Mouse (Mus musculus) ES-E14 (cell line): Measurements from ENCODE around the gene Egfl8. TPM values are rescaled to one million over a fixed set of nuclear protein-coding genes. Genes with fewer than 3 reads are reported as not detected.

Experiments
- DNase-seq: peaks from one replicate; pipeline ENCODE4 v3.0.0-alpha.2; 2013; ENCODE audit warnings: low read depth, low spot score
- H3K27ac ChIP-seq: 2 replicates; pipeline ENCODE4 v1.5.1; 2012; ENCODE audit warnings: low read depth, mild to moderate bottlenecking, low read length, moderate library complexity, mixed read lengths; ENCODE audit not compliant: poor library complexity, insufficient read depth, severe bottlenecking
- H3K36me3 ChIP-seq: 2 replicates; pipeline ENCODE4 v1.6.1; 2012; ENCODE audit warnings: mild to moderate bottlenecking, low read length, moderate library complexity, mixed read lengths; ENCODE audit not compliant: control insufficient read depth, poor library complexity, insufficient read depth, severe bottlenecking
- H3K4me1 ChIP-seq, 2 experiments: fragments of 150-350 bp in 1 of 2; sonication (generic) in 1 of 2; 2 replicates each; pipeline ENCODE4 v1.6.1; 2012; ENCODE audit warnings: low read length in 2 of 2, mild to moderate bottlenecking in 1 of 2, mixed read lengths in 1 of 2; ENCODE audit not compliant: control insufficient read depth in 2 of 2, insufficient read depth in 2 of 2, poor library complexity in 1 of 2
- H3K4me3 ChIP-seq, 2 experiments: fragments of 150-350 bp in 1 of 2; sonication (generic) in 1 of 2; 2 replicates each; pipeline ENCODE4 v1.5.1; 2012; ENCODE audit warnings: low read length in 2 of 2, low read depth in 1 of 2, mild to moderate bottlenecking in 1 of 2, mixed read lengths in 1 of 2; ENCODE audit not compliant: insufficient read depth in 1 of 2, poor library complexity in 1 of 2, severe bottlenecking in 1 of 2
- H3K9ac ChIP-seq: 2 replicates; pipeline ENCODE4 v1.6.1; 2012; ENCODE audit warnings: low read depth, mild to moderate bottlenecking, low read length, mixed read lengths; ENCODE audit not compliant: poor library complexity, insufficient read depth, severe bottlenecking
- H3K9me3 ChIP-seq: fragments of 150-350 bp; sonication (generic); 2 replicates; pipeline ENCODE4 v1.6.1; 2012; ENCODE audit warnings: low read depth, mild to moderate bottlenecking, low read length; ENCODE audit not compliant: control insufficient read depth, insufficient read depth
- CHD2 ChIP-seq: IDR thresholded peaks from 2 replicates; pipeline ENCODE4 v1.6.1; 2014; ENCODE audit warnings: mild to moderate bottlenecking, low read depth, low read length, inconsistent platforms
- HCFC1 ChIP-seq: IDR thresholded peaks from 2 replicates; pipeline ENCODE4 v1.6.1; 2012; ENCODE audit warnings: low read length, inconsistent platforms, borderline replicate concordance; ENCODE audit not compliant: insufficient read depth
- MAFK ChIP-seq: IDR thresholded peaks from 2 replicates; pipeline ENCODE4 v1.6.1; 2014; ENCODE audit warnings: mild to moderate bottlenecking, low read depth, low read length, inconsistent platforms; ENCODE audit not compliant: insufficient read depth
- ZC3H11A ChIP-seq: IDR thresholded peaks from 2 replicates; pipeline ENCODE4 v1.6.1; 2012; ENCODE audit warnings: low read depth, mild to moderate bottlenecking, inconsistent platforms, low read length, borderline replicate concordance
- ZNF384 ChIP-seq: IDR thresholded peaks from 2 replicates; pipeline ENCODE4 v1.6.1; 2012; ENCODE audit warnings: low read depth, low read length, inconsistent platforms
- in situ Hi-C, 2 experiments: fragments of 600-800 bp; cut with MboI; formaldehyde crosslinking; loops; one replicate each; pipeline ENCODE4 v1.15.1; 2025; ENCODE audit warnings: low sequenced_read_pairs in 2 of 2, inconsistent platforms in 1 of 2; ENCODE audit not compliant: unreplicated experiment in 2 of 2
- total RNA-seq: library from RNA; depleted of rRNA; stranded (reverse); fragments of 300-350 nt; gene quantifications from 2 replicates; pipeline ENCODE4 v1.2.3, GENCODE M21; 2012

Egfl8 gene
- total RNA-seq, 1 experiment, result 1.0 TPM

GRCm38 (mm10) chr17:34628644-34628967 lies 12.8 kb upstream of the Egfl8 start:
- no peak overlapping the region for H3K27ac ChIP-seq
- H3K4me1 ChIP-seq, result peaks cover 6 to 30% of the 10 kb centered on the region in 2 experiments; a peak in 3 of 4 replicates

GRCm38 (mm10) chr17:34627943-34628643 lies 12.3 kb upstream of the Egfl8 start, which contains the start of gene Ppt2:
TSS of gene Ppt2 (minus strand) at chr17:34628510.
- Histone ChIP-seq H3K4me3 (peak within 1 kb of the TSS; percentile 52 to 80), H3K27ac (no peak within 1 kb of the TSS; the same call in 1 of the 2 replicates), H3K9ac (peak within 1 kb of the TSS; percentile 76), H3K9me3 (no peaks in the 10 kb centered on the region), H3K36me3 (peaks cover 4% of the 10 kb centered on the region; the same call in 1 of the 2 replicates), H3K4me1 (peaks cover 6 to 30% of the 10 kb centered on the region in 2 experiments; a peak in 3 of 4 replicates)
- TF ChIP-seq ZNF384 (no peak), CHD2 (no peak), MAFK (no peak), HCFC1 (no peak), ZC3H11A (no peak)
- in situ Hi-C loops, result no loop called here
- no peak for DNase-seq

More at GRCm38 (mm10) chr17:34628644-34628967, 12.8 kb upstream of the Egfl8 start:
- in situ Hi-C loops, result no loop called here
- H3K9me3 ChIP-seq, result no peaks in the 10 kb centered on the region
- H3K4me3 ChIP-seq, result no peak overlapping the region
- H3K9ac ChIP-seq, result no peak overlapping the region
- H3K36me3 ChIP-seq, result peaks cover 4% of the 10 kb centered on the region; the same call in 1 of the 2 replicates
- TF ChIP-seq CHD2, result no peak
- TF ChIP-seq MAFK, result no peak
- TF ChIP-seq ZNF384, result no peak
- TF ChIP-seq ZC3H11A, result no peak
- no peak for TF ChIP-seq HCFC1
- no peak for DNase-seq

GRCm38 (mm10) chr17:34627093-34627942 lies 11.5 kb upstream of the Egfl8 start:
- in situ Hi-C loops, result no loop called here
- Histone ChIP-seq H3K36me3 (peaks cover 4% of the 10 kb centered on the region; the same call in 1 of the 2 replicates), H3K4me1 (peaks cover 6 to 31% of the 10 kb centered on the region in 2 experiments; a peak in 3 of 4 replicates), H3K9ac (peak overlapping the region; percentile 76), H3K9me3 (no peaks in the 10 kb centered on the region), H3K4me3 (peak overlapping the region; percentile 67 to 80), H3K27ac (peak overlapping the region; percentile 33)
- TF ChIP-seq HCFC1, result no peak; the same call in 1 of the 2 replicates
- TF ChIP-seq ZC3H11A, result no peak
- no peak for TF ChIP-seq CHD2
- no peak for TF ChIP-seq MAFK
- no peak for TF ChIP-seq ZNF384
- no peak for DNase-seq

- Histone ChIP-seq H3K4me1 (peaks cover 6 to 31% of the 10 kb centered on the region in 2 experiments; a peak in 3 of 4 replicates), H3K4me3 (peak overlapping the region; percentile 67 to 80), H3K9ac (peak overlapping the region; percentile 69), H3K36me3 (peaks cover 6% of the 10 kb centered on the region; the same call in 1 of the 2 replicates), H3K9me3 (no peaks in the 10 kb centered on the region), H3K27ac (peak overlapping the region; percentile 33)
- TF ChIP-seq ZNF384 (no peak), MAFK (no peak), CHD2 (no peak), ZC3H11A (no peak), HCFC1 (no peak)
- DNase-seq, result no peak
- in situ Hi-C loops, result no loop called here
Observed at GRCm38 (mm10) chr17:34626773-34627092, 11.0 kb upstream of the Egfl8 start.
